Mouse (Mus musculus): ENCODE measurements around the gene Zc4h2. TPM values are rescaled to one million over a fixed set of nuclear protein-coding genes. Genes with fewer than 3 reads are reported as not detected.

The Zc4h2 gene
- 74.4 and 75.8 TPM in 2 replicates for polyA plus RNA-seq (2015; fragmentation: Nextera tagmentation; extraction: Ambion mirVana)

- peak within 1 kb of the TSS; percentile 58 for H3K4me2 ChIP-seq
- peak within 1 kb of the TSS; percentile 58 for H3K9ac ChIP-seq
- H3K9me3 ChIP-seq (replicated peaks), result no peaks in the 10 kb centered on the region
- H3K36me3 ChIP-seq (ENCODE audit: poor library complexity, severe bottlenecking), result no peaks in the 10 kb centered on the region
- H3K27me3 ChIP-seq, result no peaks in the 10 kb centered on the region
- H3K27ac ChIP-seq, result peak within 1 kb of the TSS; percentile 41
- 18% methylated on average over 7 of the region's 7 CpGs for WGBS
- H3K4me1 ChIP-seq, result 0 out of 2 replicates have a peak, but pooled peaks cover 7% of the 10 kb centered on the region
- peak; percentile 100 for ATAC-seq
- H3K4me3 ChIP-seq, result peak within 1 kb of the TSS; percentile 46
Measured at GRCm38 (mm10) chrX:95657804-95658599, at the start of gene Zc4h2. TSS of gene Zc4h2 (minus strand) at chrX:95658509.

- 61% methylated on average over 1 of the region's 1 CpGs for WGBS
- Histone ChIP-seq H3K27ac (no peak overlapping the region), H3K4me1 (no peaks in the 10 kb centered on the region), H3K9ac (no peak overlapping the region), H3K4me2 (no peak overlapping the region), H3K4me3 (no peak overlapping the region), H3K36me3 (ENCODE audit: poor library complexity, severe bottlenecking) (no peaks in the 10 kb centered on the region), H3K27me3 (no peaks in the 10 kb centered on the region), H3K9me3 (replicated peaks) (no peaks in the 10 kb centered on the region)
- no peak for ATAC-seq
Measured at GRCm38 (mm10) chrX:95687119-95687518, 28.8 kb upstream of the Zc4h2 start.

- no peaks in the 10 kb centered on the region for H3K9me3 ChIP-seq (replicated peaks)
- H3K36me3 ChIP-seq (ENCODE audit: poor library complexity, severe bottlenecking), result no peaks in the 10 kb centered on the region
- no peak overlapping the region for H3K4me2 ChIP-seq
- no peaks in the 10 kb centered on the region for H3K4me1 ChIP-seq
- ATAC-seq, result no peak
- 93% methylated on average over 1 of the region's 1 CpGs for WGBS
- H3K9ac ChIP-seq, result no peak overlapping the region
- no peak overlapping the region for H3K27ac ChIP-seq
- H3K27me3 ChIP-seq, result no peaks in the 10 kb centered on the region
- no peak overlapping the region for H3K4me3 ChIP-seq
Measured at GRCm38 (mm10) chrX:95682206-95682605, 23.9 kb upstream of the Zc4h2 start.

GRCm38 (mm10) chrX:95658600-95659084, 333 bp upstream of the Zc4h2 start:
- Histone ChIP-seq H3K4me3 (peak overlapping the region; percentile 46), H3K27ac (no peak overlapping the region; the same call in 1 of the 2 replicates), H3K36me3 (ENCODE audit: poor library complexity, severe bottlenecking) (no peaks in the 10 kb centered on the region), H3K9me3 (replicated peaks) (no peaks in the 10 kb centered on the region), H3K4me2 (peak overlapping the region; percentile 58), H3K9ac (peak overlapping the region; percentile 45), H3K27me3 (no peaks in the 10 kb centered on the region), H3K4me1 (0 out of 2 replicates have a peak, but pooled peaks cover 7% of the 10 kb centered on the region)
- ATAC-seq, result peak; percentile 73
- WGBS, result 23% methylated on average over 12 of the region's 12 CpGs

- no peaks in the 10 kb centered on the region for H3K9me3 ChIP-seq (replicated peaks)
- H3K36me3 ChIP-seq (ENCODE audit: poor library complexity, severe bottlenecking), result no peaks in the 10 kb centered on the region
- H3K4me2 ChIP-seq, result no peak overlapping the region
- no peak overlapping the region for H3K27ac ChIP-seq
- 89% methylated on average over 5 of the region's 5 CpGs for WGBS
- no peak for ATAC-seq
- H3K4me1 ChIP-seq, result no peaks in the 10 kb centered on the region
- H3K4me3 ChIP-seq, result no peak overlapping the region
- H3K27me3 ChIP-seq, result no peaks in the 10 kb centered on the region
- no peak overlapping the region for H3K9ac ChIP-seq
Measured at GRCm38 (mm10) chrX:95600609-95601008, 57.7 kb downstream of the Zc4h2 start.

Other genes with a start within 250 kb of the Zc4h2 start
- gene Amer1, start 213.6 kb downstream of the Zc4h2 start, polyA plus RNA-seq (2015; fragmentation: Nextera tagmentation; extraction: Ambion mirVana), result 9.7 and 11.3 TPM in 2 replicates
- gene Asb12, start 100.5 kb downstream of the Zc4h2 start, polyA plus RNA-seq (2015; fragmentation: Nextera tagmentation; extraction: Ambion mirVana), result 0.35 TPM in 1 of 2 replicates, not detected in the other
- not detected in 2 replicates for gene Pfn5, start 100.4 kb downstream of the Zc4h2 start, polyA plus RNA-seq (2015; fragmentation: Nextera tagmentation; extraction: Ambion mirVana)
- 2.1 and 2.2 TPM in 2 replicates for gene Zc3h12b, start 53.2 kb upstream of the Zc4h2 start, polyA plus RNA-seq (2015; fragmentation: Nextera tagmentation; extraction: Ambion mirVana)